Mouse (Mus musculus): ENCODE data around the gene Polr2m.

The Polr2m gene

GRCm38 (mm10) chr9:71513566-71513965, 27.8 kb upstream of the Polr2m start:
- Histone ChIP-seq H3K36me3 (ENCODE audit: insufficient read depth, low read length) (no peaks in the 10 kb centered on the region), H3K4me3 (replicated peaks; ENCODE audit: low read length) (no peak overlapping the region), H3K4me1 (replicated peaks; ENCODE audit: low read depth, low read length) (peaks cover 20% of the 10 kb centered on the region), H3K27me3 (ENCODE audit: insufficient read depth, low read length) (no peaks in the 10 kb centered on the region), H3K9me3 (ENCODE audit: low read length) (no peaks in the 10 kb centered on the region)
- no peak for TF ChIP-seq CTCF (conservative IDR thresholded peaks at IDR 0.05; ENCODE audit: low read length)
- no peak for TF ChIP-seq POU5F1 (IDR thresholded peaks at IDR 0.05; ENCODE audit: borderline replicate concordance, low read length)
- TF ChIP-seq NANOG (IDR thresholded peaks at IDR 0.05; ENCODE audit: borderline replicate concordance, low read length), result no peak

GRCm38 (mm10) chr9:71512899-71513298, 27.2 kb upstream of the Polr2m start:
- no peaks in the 10 kb centered on the region for H3K27me3 ChIP-seq (ENCODE audit: insufficient read depth, low read length)
- H3K4me1 ChIP-seq (replicated peaks; ENCODE audit: low read depth, low read length), result peaks cover 20% of the 10 kb centered on the region
- no peak for TF ChIP-seq NANOG (IDR thresholded peaks at IDR 0.05; ENCODE audit: borderline replicate concordance, low read length)
- TF ChIP-seq CTCF (conservative IDR thresholded peaks at IDR 0.05; ENCODE audit: low read length), result no peak
- H3K36me3 ChIP-seq (ENCODE audit: insufficient read depth, low read length), result no peaks in the 10 kb centered on the region
- H3K9me3 ChIP-seq (ENCODE audit: low read length), result no peaks in the 10 kb centered on the region
- no peak overlapping the region for H3K4me3 ChIP-seq (replicated peaks; ENCODE audit: low read length)

DNA sequence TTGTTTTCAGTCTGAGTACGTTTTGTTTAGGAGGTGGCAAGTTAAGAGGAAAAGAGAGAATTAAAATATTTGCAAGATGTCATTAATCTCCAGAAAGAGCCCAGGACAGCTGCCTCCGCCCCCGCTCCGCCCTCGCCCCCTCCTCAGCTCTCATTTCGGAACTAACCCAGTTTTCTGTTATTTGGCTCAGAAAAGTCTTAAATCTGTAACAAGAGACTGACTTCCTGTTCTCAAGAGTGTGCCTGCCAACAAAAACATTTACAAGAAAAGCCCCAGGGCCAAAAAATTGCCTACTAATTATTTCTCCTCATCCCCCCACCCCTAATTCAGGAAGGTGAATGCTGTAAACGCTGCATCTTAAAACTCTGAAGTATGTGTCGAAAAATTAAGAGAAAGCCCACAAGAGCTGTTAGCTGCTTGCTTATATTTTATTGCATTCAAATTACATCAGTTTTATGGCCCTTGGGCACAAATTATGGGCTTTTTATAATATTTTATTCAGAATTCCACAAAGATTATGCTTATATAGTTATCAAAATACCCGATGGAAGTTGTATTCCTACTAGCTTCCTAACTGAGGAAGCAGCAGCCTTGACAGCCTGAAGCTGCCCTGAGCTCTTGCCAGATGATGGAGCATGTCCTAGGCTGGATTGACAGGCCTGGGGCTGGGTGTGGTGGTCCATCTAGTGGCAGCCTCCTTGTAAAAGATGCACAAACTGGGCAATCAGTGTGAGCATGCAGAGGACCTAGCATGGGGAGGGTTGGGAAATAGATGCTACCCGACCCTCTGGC, 12.9 kb upstream of the Polr2m start:
- Histone ChIP-seq H3K36me3 (ENCODE audit: insufficient read depth, low read length) (no peaks in the 10 kb centered on the region), H3K27me3 (ENCODE audit: insufficient read depth, low read length) (no peaks in the 10 kb centered on the region), H3K9me3 (ENCODE audit: low read length) (no peaks in the 10 kb centered on the region), H3K4me3 (replicated peaks; ENCODE audit: low read length) (no peak overlapping the region), H3K4me1 (replicated peaks; ENCODE audit: low read depth, low read length) (peaks cover 40% of the 10 kb centered on the region)
- TF ChIP-seq NANOG (IDR thresholded peaks at IDR 0.05; ENCODE audit: borderline replicate concordance, low read length) (no peak), POU5F1 (IDR thresholded peaks at IDR 0.05; ENCODE audit: borderline replicate concordance, low read length) (no peak)

GRCm38 (mm10) chr9:71496637-71497036, 10.9 kb upstream of the Polr2m start:
- H3K27me3 ChIP-seq (ENCODE audit: insufficient read depth, low read length), result no peaks in the 10 kb centered on the region
- no peaks in the 10 kb centered on the region for H3K36me3 ChIP-seq (ENCODE audit: insufficient read depth, low read length)
- H3K4me3 ChIP-seq (replicated peaks; ENCODE audit: low read length), result no peak overlapping the region
- H3K9me3 ChIP-seq (ENCODE audit: low read length), result no peaks in the 10 kb centered on the region
- TF ChIP-seq CTCF (conservative IDR thresholded peaks at IDR 0.05; ENCODE audit: low read length) (no peak), POU5F1 (IDR thresholded peaks at IDR 0.05; ENCODE audit: borderline replicate concordance, low read length) (no peak), NANOG (IDR thresholded peaks at IDR 0.05; ENCODE audit: borderline replicate concordance, low read length) (no peak)
- H3K4me1 ChIP-seq (replicated peaks; ENCODE audit: low read depth, low read length), result peaks cover 60% of the 10 kb centered on the region

- H3K27me3 ChIP-seq (ENCODE audit: insufficient read depth, low read length), result no peaks in the 10 kb centered on the region
- peaks cover 56% of the 10 kb centered on the region for H3K4me1 ChIP-seq (replicated peaks; ENCODE audit: low read depth, low read length)
- peaks cover 16% of the 10 kb centered on the region for H3K9me3 ChIP-seq (ENCODE audit: low read length)
- no peaks in the 10 kb centered on the region for H3K36me3 ChIP-seq (ENCODE audit: insufficient read depth, low read length)
- no peak overlapping the region for H3K4me3 ChIP-seq (replicated peaks; ENCODE audit: low read length)
- TF ChIP-seq NANOG (IDR thresholded peaks at IDR 0.05; ENCODE audit: borderline replicate concordance, low read length) (no peak), CTCF (conservative IDR thresholded peaks at IDR 0.05; ENCODE audit: low read length) (no peak), POU5F1 (IDR thresholded peaks at IDR 0.05; ENCODE audit: borderline replicate concordance, low read length) (no peak)
Measured at GRCm38 (mm10) chr9:71493771-71494170, 8.0 kb upstream of the Polr2m start.

GRCm38 (mm10) chr9:71492296-71493025, 6.7 kb upstream of the Polr2m start:
- H3K27me3 ChIP-seq (ENCODE audit: insufficient read depth, low read length), result no peaks in the 10 kb centered on the region
- H3K4me1 ChIP-seq (replicated peaks; ENCODE audit: low read depth, low read length), result peaks cover 55% of the 10 kb centered on the region
- TF ChIP-seq POU5F1 (IDR thresholded peaks at IDR 0.05; ENCODE audit: borderline replicate concordance, low read length) (no peak), NANOG (IDR thresholded peaks at IDR 0.05; ENCODE audit: borderline replicate concordance, low read length) (no peak), CTCF (conservative IDR thresholded peaks at IDR 0.05; ENCODE audit: low read length) (no peak)
- H3K9me3 ChIP-seq (ENCODE audit: low read length), result peaks cover 27% of the 10 kb centered on the region
- H3K36me3 ChIP-seq (ENCODE audit: insufficient read depth, low read length), result no peaks in the 10 kb centered on the region
- H3K4me3 ChIP-seq (replicated peaks; ENCODE audit: low read length), result 0 out of 2 replicates have a peak overlapping the region, but pooled peaks have one; percentile 29

GRCm38 (mm10) chr9:71490076-71490475, 4.3 kb upstream of the Polr2m start:
- Histone ChIP-seq H3K4me3 (replicated peaks; ENCODE audit: low read length) (no peak overlapping the region), H3K27me3 (ENCODE audit: insufficient read depth, low read length) (no peaks in the 10 kb centered on the region), H3K4me1 (replicated peaks; ENCODE audit: low read depth, low read length) (peaks cover 48% of the 10 kb centered on the region), H3K9me3 (ENCODE audit: low read length) (peaks cover 36% of the 10 kb centered on the region), H3K36me3 (ENCODE audit: insufficient read depth, low read length) (no peaks in the 10 kb centered on the region)
- peak; percentile 44 for TF ChIP-seq NANOG (IDR thresholded peaks at IDR 0.05; ENCODE audit: borderline replicate concordance, low read length)
- no peak for TF ChIP-seq CTCF (conservative IDR thresholded peaks at IDR 0.05; ENCODE audit: low read length)

DNA sequence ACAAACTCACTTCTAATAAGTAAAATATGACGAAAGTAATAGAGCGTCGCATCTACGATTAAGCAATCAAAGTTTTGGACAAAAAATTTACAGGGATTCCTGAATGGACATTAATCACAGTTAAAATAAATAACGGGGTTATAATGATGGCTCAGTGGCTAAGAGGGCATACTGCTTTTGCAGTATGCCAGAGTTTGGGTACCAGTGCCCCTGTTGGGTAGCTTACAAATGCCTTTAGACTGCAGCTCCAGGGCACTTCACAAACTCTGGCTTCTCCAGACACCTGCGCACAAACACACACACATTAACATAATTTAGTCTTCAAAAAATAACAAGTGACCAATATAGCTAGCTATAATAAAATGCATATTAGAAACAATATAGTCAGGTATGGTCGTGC, 392 bp upstream of the Polr2m start:
- Histone ChIP-seq H3K36me3 (ENCODE audit: insufficient read depth, low read length) (peaks cover 32% of the 10 kb centered on the region), H3K4me1 (replicated peaks; ENCODE audit: low read depth, low read length) (peaks cover 40% of the 10 kb centered on the region), H3K27me3 (ENCODE audit: insufficient read depth, low read length) (no peaks in the 10 kb centered on the region), H3K4me3 (replicated peaks; ENCODE audit: low read length) (peak overlapping the region; percentile 93), H3K9me3 (ENCODE audit: low read length) (peaks cover 36% of the 10 kb centered on the region)
- TF ChIP-seq NANOG (IDR thresholded peaks at IDR 0.05; ENCODE audit: borderline replicate concordance, low read length) (no peak), POU5F1 (IDR thresholded peaks at IDR 0.05; ENCODE audit: borderline replicate concordance, low read length) (no peak), CTCF (conservative IDR thresholded peaks at IDR 0.05; ENCODE audit: low read length) (no peak)

Measured in E14TG2a.4 (cell line).